Mouse (Mus musculus) liver, adult 2 months (tissue): Measurements from ENCODE around the gene Csad. TPM values are rescaled to one million over a fixed set of nuclear protein-coding genes. Genes with fewer than 3 reads are reported as not detected.

Source experiments
- DNase-seq: peaks from one replicate; pipeline ENCODE4 v3.0.0-alpha.2; 2011; ENCODE audit warnings: low read depth, low spot score; ENCODE audit errors: extremely low read depth
- H3K27ac ChIP-seq: fragments of 200-500 bp; replicated peaks from 2 replicates; pipeline ENCODE4 v1.5.1; 2012; ENCODE audit warnings: low read depth, mild to moderate bottlenecking, control low read depth, inconsistent platforms, low read length; ENCODE audit not compliant: insufficient read depth
- H3K27me3 ChIP-seq: fragments of 200-500 bp; 2 replicates; pipeline ENCODE4 v1.6.1; 2012; ENCODE audit warnings: mild to moderate bottlenecking, moderate library complexity, low read length, inconsistent platforms; ENCODE audit not compliant: control insufficient read depth, insufficient read depth
- H3K36me3 ChIP-seq: fragments of 200-500 bp; 2 replicates; pipeline ENCODE4 v1.6.1; 2012; ENCODE audit warnings: low read length, inconsistent platforms; ENCODE audit not compliant: control insufficient read depth, insufficient read depth
- H3K4me1 ChIP-seq: fragments of 200-500 bp; 2 replicates; pipeline ENCODE4 v1.6.1; 2011; ENCODE audit warnings: low read length; ENCODE audit not compliant: control insufficient read depth, insufficient read depth
- H3K4me3 ChIP-seq: fragments of 200-500 bp; 2 replicates; pipeline ENCODE4 v1.5.1; 2011; ENCODE audit warnings: low read depth, mild to moderate bottlenecking, control low read depth, low read length, moderate library complexity; ENCODE audit not compliant: insufficient read depth
- H3K79me2 ChIP-seq: fragments of 200-500 bp; 2 replicates; pipeline ENCODE4 v1.6.1; 2012; ENCODE audit warnings: inconsistent platforms, mild to moderate bottlenecking, low read length, moderate library complexity; ENCODE audit not compliant: control insufficient read depth, insufficient read depth
- H3K9ac ChIP-seq: fragments of 200-500 bp; 2 replicates; pipeline ENCODE4 v1.6.1; 2012; ENCODE audit warnings: low read depth, mild to moderate bottlenecking, control low read depth, inconsistent platforms, low read length
- CTCF ChIP-seq: fragments of 200-500 bp; IDR thresholded peaks from 2 replicates; pipeline ENCODE4 v1.5.1; 2011; ENCODE audit warnings: low read depth, low read length, control low read depth
- POLR2A ChIP-seq: fragments of 200-500 bp; IDR thresholded peaks from 2 replicates; pipeline ENCODE4 v1.6.1; 2011; ENCODE audit warnings: low read length, control low read depth; ENCODE audit not compliant: insufficient read depth; ENCODE audit errors: extremely low read depth
- WGBS: fragments of 180-500 bp; shearing (Covaris S2); methylation state at CpG from one replicate; pipeline ENCODE4 v1.1.7; 2018; 5-methylcytosine and 5-hydroxymethylcytosine counted together
- polyA plus RNA-seq: library from polyadenylated mRNA; depleted of rRNA; stranded (reverse); fragments of >200 nt; gene quantifications from 2 replicates; pipeline ENCODE4 v1.2.3, GENCODE M21; 2012
- total RNA-seq: library from RNA; depleted of rRNA; stranded (reverse); fragments of >200 nt; gene quantifications from 2 replicates; pipeline ENCODE4 v1.2.3, GENCODE M21; 2014

Csad gene
- total and polyA plus RNA-seq, 2 experiments = 47.6 to 123 TPM

- H3K4me3 ChIP-seq = no peak overlapping the region
- no peak overlapping the region for H3K9ac ChIP-seq
- H3K27me3 ChIP-seq = no peaks in the 10 kb centered on the region
- TF ChIP-seq POLR2A (no peak), CTCF (no peak)
- peaks cover 18% of the 10 kb centered on the region; the same call in 1 of the 2 replicates for H3K36me3 ChIP-seq
- H3K79me2 ChIP-seq = no peaks in the 10 kb centered on the region
- no peak overlapping the region for H3K27ac ChIP-seq
- WGBS = 59% methylated on average over 14 of the region's 14 CpGs
- peaks cover 48% of the 10 kb centered on the region for H3K4me1 ChIP-seq
- peak; percentile 54 for DNase-seq
These were observed 24.6 kb downstream of the Csad start for GRCm38 (mm10) chr15:102179924-102180323.

- 89% methylated on average over 9 of the region's 9 CpGs for WGBS
- Histone ChIP-seq H3K27me3 (no peaks in the 10 kb centered on the region), H3K9ac (no peak overlapping the region), H3K4me3 (no peak overlapping the region), H3K4me1 (peaks cover 44% of the 10 kb centered on the region), H3K27ac (no peak overlapping the region), H3K36me3 (peaks cover 14% of the 10 kb centered on the region; the same call in 1 of the 2 replicates), H3K79me2 (no peaks in the 10 kb centered on the region)
- DNase-seq = no peak
- TF ChIP-seq POLR2A (no peak), CTCF (no peak)
These were observed 25.4 kb downstream of the Csad start for GRCm38 (mm10) chr15:102179106-102179505.

GRCm38 (mm10) chr15:102178279-102178678 is 26.2 kb downstream of the Csad start:
- WGBS = 11% methylated on average over 6 of the region's 6 CpGs
- peak; percentile 72 for DNase-seq
- H3K4me3 ChIP-seq = no peak overlapping the region
- no peaks in the 10 kb centered on the region for H3K79me2 ChIP-seq
- no peak overlapping the region for H3K9ac ChIP-seq
- no peak overlapping the region for H3K27ac ChIP-seq
- no peaks in the 10 kb centered on the region for H3K27me3 ChIP-seq
- H3K36me3 ChIP-seq = peaks cover 14% of the 10 kb centered on the region; the same call in 1 of the 2 replicates
- peaks cover 37% of the 10 kb centered on the region for H3K4me1 ChIP-seq
- peak; percentile 67 for TF ChIP-seq CTCF
- no peak for TF ChIP-seq POLR2A

- Histone ChIP-seq H3K27ac (peak overlapping the region; percentile 48; the same call in 1 of the 2 replicates), H3K4me1 (peaks cover 32% of the 10 kb centered on the region), H3K36me3 (peaks cover 12% of the 10 kb centered on the region; the same call in 1 of the 2 replicates), H3K4me3 (no peak overlapping the region), H3K9ac (no peak overlapping the region), H3K79me2 (no peaks in the 10 kb centered on the region), H3K27me3 (no peaks in the 10 kb centered on the region)
- WGBS = 35% methylated on average over 8 of the region's 8 CpGs
- TF ChIP-seq POLR2A (no peak), CTCF (no peak)
- no peak for DNase-seq
These were observed 27.1 kb downstream of the Csad start for GRCm38 (mm10) chr15:102177417-102177816.

- H3K4me3 ChIP-seq = no peak overlapping the region
- 39% methylated on average over 7 of the region's 7 CpGs for WGBS
- no peaks in the 10 kb centered on the region for H3K79me2 ChIP-seq
- DNase-seq = peak; percentile 59
- H3K27me3 ChIP-seq = no peaks in the 10 kb centered on the region
- TF ChIP-seq POLR2A (no peak), CTCF (no peak)
- H3K9ac ChIP-seq = no peak overlapping the region
- H3K27ac ChIP-seq = peak overlapping the region; percentile 48; the same call in 1 of the 2 replicates
- peaks cover 32% of the 10 kb centered on the region for H3K4me1 ChIP-seq
- H3K36me3 ChIP-seq = peaks cover 12% of the 10 kb centered on the region; the same call in 1 of the 2 replicates
These were observed 27.8 kb downstream of the Csad start for GRCm38 (mm10) chr15:102176571-102177316.

GRCm38 (mm10) chr15:102175736-102176319 is 28.7 kb downstream of the Csad start:
- 93% methylated on average over 16 of the region's 16 CpGs for WGBS
- TF ChIP-seq POLR2A (no peak), CTCF (no peak)
- Histone ChIP-seq H3K27ac (no peak overlapping the region), H3K9ac (no peak overlapping the region), H3K4me1 (peaks cover 29% of the 10 kb centered on the region), H3K27me3 (no peaks in the 10 kb centered on the region), H3K4me3 (no peak overlapping the region), H3K36me3 (peaks cover 12% of the 10 kb centered on the region; the same call in 1 of the 2 replicates), H3K79me2 (no peaks in the 10 kb centered on the region)
- DNase-seq = no peak
